Mouse (Mus musculus) 416B (cell line): ENCODE data around the gene Ppwd1.
"Not testable (repeated sequence)": the region's sequence is repeated elsewhere in the genome, so short reads cannot be mapped to it uniquely, and the experiment has no call there.

Source experiments
- DNase-seq: peaks from one replicate; pipeline ENCODE4 v3.0.0; 2011; ENCODE audit warnings: low read depth

Ppwd1 gene

GRCm38 (mm10) chr13:104228384-104229066 is at the start of gene Ppwd1, which contains the start of gene Cenpk:
Ppwd1 (minus strand) TSS chr13:104228843.
Cenpk (plus strand) TSS chr13:104228611.
- peak; percentile 98 for DNase-seq

GRCm38 (mm10) chr13:104258997-104259396 is 30.4 kb upstream of the Ppwd1 start:
- peak; percentile 44 for DNase-seq

DNA sequence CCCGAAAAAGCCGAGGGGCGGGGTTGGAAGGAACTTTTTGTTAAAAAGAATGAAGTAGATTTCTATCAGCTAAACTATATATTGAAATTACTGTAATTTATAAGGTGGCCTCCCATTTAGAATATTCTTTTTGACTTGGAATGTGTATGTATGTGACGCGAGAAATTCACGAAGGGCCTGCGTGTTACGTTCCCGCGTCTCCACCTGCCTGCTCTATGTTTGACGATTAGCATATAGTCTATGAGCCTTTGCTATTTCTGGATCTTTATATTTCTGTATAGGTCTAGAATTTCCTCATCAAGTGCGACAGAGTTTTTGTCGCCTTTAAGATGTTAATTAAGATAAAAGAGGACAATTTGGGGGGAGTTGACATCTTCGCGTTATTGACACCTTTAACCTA is 538 bp upstream of the Ppwd1 start:
- DNase-seq: no peak

DNA sequence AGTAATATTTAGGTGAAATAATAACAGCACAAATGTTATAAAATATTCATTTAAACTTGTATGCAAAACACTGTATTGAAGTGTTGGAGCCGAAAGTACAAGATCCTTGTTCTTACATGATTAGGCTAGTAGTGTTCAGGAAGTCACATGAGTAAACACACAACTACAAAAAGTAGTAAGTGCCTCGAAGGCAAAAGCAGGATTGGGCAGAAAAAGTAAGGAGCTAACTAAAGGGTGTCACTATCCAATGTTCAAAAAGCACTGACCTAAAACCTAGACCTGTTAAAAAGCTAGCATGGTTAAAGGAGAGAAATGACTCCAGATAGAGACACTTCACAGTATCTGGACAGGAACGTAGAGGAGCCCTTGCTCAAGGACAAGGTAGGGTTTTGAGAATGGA is 1.2 kb downstream of the Ppwd1 start:
- DNase-seq: peak; percentile 49

- peak; percentile 50 for DNase-seq
These were observed 24.3 kb downstream of the Ppwd1 start for GRCm38 (mm10) chr13:104204313-104204712.

- not testable (repeated sequence) for DNase-seq
These were observed 32.8 kb downstream of the Ppwd1 start for GRCm38 (mm10) chr13:104195891-104196290.

DNA sequence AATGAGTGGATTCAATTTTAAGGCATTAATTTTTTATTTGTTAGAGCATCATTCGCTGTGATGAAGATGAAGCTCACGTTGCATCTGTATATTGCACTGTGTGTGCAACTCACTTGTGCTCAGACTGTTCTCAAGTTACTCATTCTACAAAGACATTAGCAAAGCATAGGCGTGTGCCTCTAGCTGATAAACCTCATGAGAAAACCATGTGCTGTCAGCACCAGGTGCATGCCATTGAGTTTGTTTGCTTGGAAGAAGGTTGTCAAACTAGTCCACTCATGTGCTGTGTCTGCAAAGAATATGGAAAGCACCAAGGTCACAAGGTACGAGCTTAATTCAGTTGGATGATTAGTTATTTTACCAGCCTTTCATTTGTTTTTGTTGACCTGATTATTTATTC is 41.3 kb downstream of the Ppwd1 start:
- DNase-seq: no peak

DNA sequence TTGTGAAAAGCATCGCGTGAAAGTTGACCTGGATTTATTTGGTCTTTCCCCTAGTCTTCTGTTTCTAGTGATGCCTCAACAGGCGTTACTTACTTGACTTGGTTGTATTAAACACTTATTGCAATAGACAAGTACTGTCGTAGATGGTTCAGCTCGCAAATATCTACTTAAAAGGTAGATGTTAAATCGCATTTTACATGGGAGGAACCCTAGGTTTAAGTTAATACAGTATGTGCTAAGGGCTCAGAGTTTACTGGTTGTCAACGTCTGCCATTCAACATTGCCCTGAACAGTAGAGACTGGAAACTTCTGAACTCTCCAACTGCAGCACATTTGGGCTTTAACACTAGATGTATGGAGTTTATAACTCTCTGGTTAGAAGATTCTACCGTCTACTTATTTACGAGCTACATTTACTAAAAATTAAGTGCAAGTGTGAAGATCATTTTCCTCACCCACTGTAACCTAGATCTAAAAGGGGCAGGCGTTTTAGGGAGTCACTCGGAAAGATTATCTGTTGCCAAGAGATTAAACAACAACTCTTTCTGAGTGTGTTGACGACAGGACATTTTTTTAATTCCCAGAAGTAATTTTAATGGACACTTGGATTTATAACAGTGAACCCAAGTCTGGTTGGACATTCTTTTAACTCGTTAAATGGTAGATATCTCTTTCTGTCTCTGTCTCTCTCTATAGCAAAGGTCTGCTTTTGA is 49.3 kb downstream of the Ppwd1 start:
- no peak for DNase-seq

- DNase-seq: peak; percentile 99
These were observed 50.0 kb downstream of the Ppwd1 start, which contains the start of gene Trim23 for GRCm38 (mm10) chr13:104178650-104179121. Trim23 (plus strand) TSS chr13:104178797.

DNA sequence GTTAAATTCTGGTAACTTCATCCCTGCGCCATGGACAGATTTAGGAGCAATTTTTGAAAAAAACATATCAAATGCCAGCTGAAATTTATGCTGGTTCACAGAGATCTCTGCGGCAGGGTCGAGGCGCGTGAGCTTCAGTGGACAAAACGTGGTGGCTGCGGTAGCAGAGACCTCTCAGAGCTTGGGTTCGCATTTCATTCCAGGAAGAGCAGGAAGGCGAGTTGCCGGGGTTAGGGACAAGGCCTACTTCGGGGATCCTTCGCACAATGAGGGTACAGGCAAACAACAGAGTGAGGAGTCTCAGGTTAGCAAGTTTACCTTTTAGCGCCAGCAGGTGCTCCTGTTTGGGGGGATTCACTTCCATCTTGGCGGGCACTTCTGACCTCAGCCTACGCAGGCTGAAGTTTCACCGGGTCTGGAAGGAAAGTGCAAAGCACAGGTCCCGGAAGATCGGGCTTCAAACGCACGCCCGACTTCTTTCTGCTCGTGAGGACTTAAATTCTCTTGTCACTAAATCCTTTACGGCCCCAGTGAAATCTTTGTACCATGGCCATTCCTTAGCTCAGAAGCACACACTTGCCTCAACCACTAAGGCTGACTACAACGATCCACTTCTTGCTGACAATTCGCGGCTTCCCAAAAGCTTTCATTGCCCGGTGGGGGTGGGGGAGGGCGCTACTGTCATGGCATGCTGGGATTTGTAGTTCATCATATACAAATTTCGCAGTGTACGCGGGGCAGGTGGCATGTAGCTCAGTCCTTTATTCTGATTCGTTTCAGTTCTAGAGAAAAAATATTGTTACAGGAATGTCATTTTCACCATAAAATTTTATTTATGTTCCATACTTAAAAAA is 50.6 kb downstream of the Ppwd1 start, which contains the start of gene Trappc13:
Gene Trappc13, minus strand, starts transcription at position 674 of the 854 bp plus-strand sequence.
- DNase-seq: peak; percentile 95

GRCm38 (mm10) chr13:104176874-104177273 is 51.8 kb downstream of the Ppwd1 start:
- DNase-seq: peak; percentile 16

DNA sequence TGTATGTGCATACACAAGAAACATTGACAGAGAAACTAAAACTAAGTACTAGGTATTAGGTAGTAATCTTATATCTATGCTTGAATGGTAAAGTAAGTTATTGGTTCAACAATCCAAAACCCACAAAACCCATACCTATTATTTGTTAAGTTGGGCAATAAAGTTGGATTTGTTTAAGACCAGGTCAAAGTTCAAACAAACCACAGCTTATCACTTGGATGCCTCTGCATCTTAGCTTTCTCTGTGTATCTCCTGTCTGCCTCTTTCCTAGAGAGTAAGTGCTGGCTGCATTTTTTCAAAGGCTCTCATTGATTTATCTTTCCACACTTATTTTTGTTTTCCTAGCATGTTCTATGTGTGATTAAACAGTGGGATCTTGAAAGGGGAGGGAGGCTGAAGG is 56.1 kb downstream of the Ppwd1 start:
- DNase-seq: no peak

DNA sequence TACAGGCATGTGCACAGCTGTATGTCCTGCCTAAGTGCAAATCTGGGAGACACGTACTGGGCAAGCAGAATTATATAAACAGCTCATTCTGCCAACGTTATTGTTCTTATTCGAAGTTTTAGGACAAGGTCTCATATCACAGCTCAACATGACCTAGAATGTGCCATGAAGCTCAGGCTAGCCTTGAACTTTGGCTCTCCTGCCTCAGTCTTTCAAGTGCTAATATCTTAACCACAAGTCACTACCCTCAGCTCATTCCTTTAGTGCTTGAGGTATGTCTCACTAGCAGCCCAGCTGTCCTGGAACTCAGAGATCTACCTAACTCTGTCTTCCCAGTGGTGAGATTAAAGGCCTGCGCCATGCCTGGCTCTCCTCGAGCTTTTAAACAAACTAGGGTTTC is 56.9 kb downstream of the Ppwd1 start:
- DNase-seq: no peak

- no peak for DNase-seq
These were observed 73.0 kb downstream of the Ppwd1 start for GRCm38 (mm10) chr13:104155686-104156085.
